Mouse (Mus musculus) heart, embryonic 13.5 days (tissue): Measurements from ENCODE around the gene Ell2. TPM values are rescaled to one million over a fixed set of nuclear protein-coding genes. Genes with fewer than 3 reads are reported as not detected.
A peak's percentile ranks its signal among the peaks of the same experiment; 100 is the strongest.

Experiments used
- ATAC-seq: fragments of 200-750 bp; cut with Nextera tagmentation; 2 replicates; pipeline ENCODE4 v1.8.0; 2017; ENCODE audit warnings: moderate TSS enrichment; ENCODE audit not compliant: insufficient number of reproducible peaks, low FRiP score, low TSS enrichment; ENCODE audit errors: extremely low read depth
- H3K27ac ChIP-seq: fragments of 300-500 bp; sonication (generic); replicated peaks from 2 replicates; pipeline ENCODE4 v1.5.1; 2015; ENCODE audit warnings: moderate library complexity, mild to moderate bottlenecking, inconsistent platforms
- H3K27me3 ChIP-seq: fragments of 300-500 bp; sonication (generic); replicated peaks from 2 replicates; pipeline ENCODE4 v1.6.1; 2015; ENCODE audit warnings: mild to moderate bottlenecking, inconsistent platforms
- H3K36me3 ChIP-seq: fragments of 300-500 bp; sonication (generic); 2 replicates; pipeline ENCODE4 v1.6.1; 2015; ENCODE audit warnings: mild to moderate bottlenecking, inconsistent platforms
- H3K4me1 ChIP-seq: fragments of 300-500 bp; sonication (generic); 2 replicates; pipeline ENCODE4 v1.6.1; 2015; ENCODE audit warnings: inconsistent platforms
- H3K4me2 ChIP-seq: fragments of 300-500 bp; sonication (generic); 2 replicates; pipeline ENCODE4 v1.6.1; 2015; ENCODE audit warnings: inconsistent platforms, mild to moderate bottlenecking, moderate library complexity
- H3K4me3 ChIP-seq: fragments of 300-500 bp; sonication (generic); 2 replicates; pipeline ENCODE4 v1.5.1; 2015; ENCODE audit warnings: moderate library complexity, mild to moderate bottlenecking, inconsistent platforms
- H3K9ac ChIP-seq: fragments of 300-500 bp; sonication (generic); 2 replicates; pipeline ENCODE4 v1.6.1; 2015; ENCODE audit warnings: inconsistent platforms, mild to moderate bottlenecking, moderate library complexity
- H3K9me3 ChIP-seq: fragments of 300-500 bp; sonication (generic); 2 replicates; pipeline ENCODE4 v1.6.1; 2016; ENCODE audit warnings: inconsistent platforms
- WGBS: fragments of 180-500 bp; shearing (Covaris S2); methylation state at CpG from one replicate; pipeline ENCODE4 v1.1.7; 2015; ENCODE audit warnings: mixed read lengths; 5-methylcytosine and 5-hydroxymethylcytosine counted together
- polyA plus RNA-seq: library from polyadenylated mRNA; unstranded; fragments of >200 nt; fragmentation: Nextera tagmentation; extraction: Ambion mirVana; gene quantifications from 2 replicates; pipeline ENCODE4 v1.2.1, GENCODE M21; 2015

Ell2 gene
- polyA plus RNA-seq, 1 experiment from 2014 or later: 4.8 TPM

DNA sequence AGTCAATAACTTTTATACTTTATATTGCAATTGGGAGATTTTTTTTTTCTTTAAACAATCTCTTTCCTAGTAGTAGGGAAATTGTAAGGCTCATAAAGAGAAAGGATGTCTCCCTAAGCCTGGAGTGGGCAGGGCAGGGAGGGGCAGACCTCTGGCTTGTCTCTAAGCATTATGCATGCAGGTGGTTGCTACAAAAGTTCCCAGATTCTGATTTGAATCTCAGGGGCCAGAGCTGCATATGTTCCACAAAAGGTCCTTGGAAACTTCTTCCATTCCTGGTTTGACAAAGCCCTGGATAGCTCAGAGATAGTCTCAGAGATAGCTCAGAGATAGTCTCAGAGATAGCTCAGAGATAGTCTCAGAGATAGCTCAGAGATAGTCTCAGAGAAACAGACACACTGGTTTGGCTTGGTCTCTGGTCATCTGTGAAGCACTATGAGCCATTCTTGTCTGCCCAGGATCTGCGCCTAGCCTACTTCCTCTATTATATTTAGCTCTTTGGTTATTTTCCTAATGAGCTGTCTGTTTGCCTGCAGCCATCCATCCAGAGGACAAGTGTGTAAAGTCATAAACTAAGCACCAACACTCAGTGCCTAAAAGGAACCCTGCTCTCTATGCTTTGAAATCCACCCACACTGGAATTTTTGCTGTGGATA lies 84.1 kb downstream of the Ell2 start:
- Histone ChIP-seq H3K9me3 (no peaks in the 10 kb centered on the region), H3K4me2 (no peak overlapping the region), H3K9ac (no peak overlapping the region), H3K4me1 (peaks cover 4% of the 10 kb centered on the region; the same call in 1 of the 2 replicates), H3K27me3 (no peaks in the 10 kb centered on the region), H3K4me3 (no peak overlapping the region), H3K36me3 (no peaks in the 10 kb centered on the region), H3K27ac (no peak overlapping the region)
- no peak for ATAC-seq
- 53% methylated on average over 1 of the region's 1 CpGs for WGBS

DNA sequence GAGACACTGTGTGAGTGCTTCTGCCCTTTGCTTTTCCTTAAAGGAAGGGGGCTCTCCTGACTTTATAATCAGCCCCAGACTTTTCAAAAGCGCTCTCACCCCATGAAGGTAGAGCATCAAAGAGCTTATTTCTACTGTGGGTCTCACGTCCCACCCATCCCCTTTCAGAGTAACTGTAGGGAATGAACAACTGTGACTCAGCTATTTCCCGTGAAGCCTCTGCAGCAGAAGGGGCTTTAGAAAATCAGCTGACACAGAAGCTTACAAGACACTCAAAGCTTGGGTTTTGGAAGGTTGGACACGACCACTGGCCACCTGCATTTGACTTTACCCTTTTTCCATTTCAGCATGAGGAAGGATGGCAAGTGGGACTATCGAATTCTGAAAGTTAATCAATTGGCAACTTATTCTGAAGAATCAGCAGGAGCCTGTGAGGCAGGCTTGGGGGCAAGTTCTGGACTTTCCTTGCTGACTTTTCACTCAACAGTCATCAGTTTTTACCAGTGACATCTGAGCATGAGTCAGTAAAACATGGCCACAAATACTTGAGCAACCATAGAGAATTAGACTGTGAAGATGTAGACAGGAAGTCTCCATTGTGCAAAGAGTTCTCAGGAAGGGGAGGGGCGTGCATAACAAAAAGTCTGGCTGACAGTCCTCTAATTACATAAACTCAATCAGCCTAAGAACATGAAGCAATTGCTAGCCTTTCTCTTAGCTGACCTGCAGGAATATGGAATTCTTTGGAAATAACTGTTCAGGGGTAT lies 87.5 kb downstream of the Ell2 start:
- no peak overlapping the region for H3K27ac ChIP-seq
- no peak overlapping the region for H3K4me3 ChIP-seq
- H3K4me1 ChIP-seq: peaks cover 8% of the 10 kb centered on the region
- 64% methylated on average over 6 of the region's 6 CpGs for WGBS
- H3K9ac ChIP-seq: no peak overlapping the region
- no peaks in the 10 kb centered on the region for H3K36me3 ChIP-seq
- no peak for ATAC-seq
- no peaks in the 10 kb centered on the region for H3K9me3 ChIP-seq
- no peak overlapping the region for H3K4me2 ChIP-seq
- H3K27me3 ChIP-seq: no peaks in the 10 kb centered on the region

DNA sequence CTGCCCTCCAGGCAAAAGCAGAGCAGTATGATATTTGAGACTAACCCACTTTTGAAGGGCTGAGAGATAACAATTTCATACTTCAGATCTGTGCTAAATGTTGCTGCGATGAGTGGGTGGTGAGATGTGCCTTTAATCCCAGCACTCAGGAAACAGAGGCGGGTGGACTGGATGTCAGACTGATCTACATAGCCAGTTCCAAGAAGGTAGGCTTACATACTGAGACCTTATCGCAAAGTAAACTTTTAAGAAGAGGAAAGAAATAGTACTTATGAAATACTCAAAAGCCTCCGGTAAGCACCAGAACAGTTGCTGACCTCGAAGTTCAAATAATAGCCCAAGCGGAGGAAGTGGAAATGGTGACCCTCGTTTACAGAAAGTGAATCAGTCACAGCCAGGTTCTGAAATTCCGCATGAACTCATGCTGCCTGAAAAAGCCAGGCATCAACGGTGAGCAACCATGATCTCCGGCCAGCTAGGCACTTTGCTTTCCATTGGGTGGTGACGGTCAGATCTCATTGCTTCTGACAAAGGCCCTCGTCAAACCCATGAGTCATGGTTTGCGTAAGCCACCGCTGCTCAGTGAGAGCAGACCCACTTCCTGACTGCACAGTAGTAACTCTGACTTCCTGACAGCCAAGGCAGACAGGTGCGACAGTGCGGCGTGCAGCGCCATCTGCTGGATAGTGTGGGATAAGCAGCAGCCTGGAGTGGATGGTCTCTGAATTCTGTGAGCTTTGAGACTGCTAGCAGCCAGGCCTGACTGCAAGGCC lies 91.0 kb downstream of the Ell2 start:
- Histone ChIP-seq H3K36me3 (no peaks in the 10 kb centered on the region), H3K4me3 (peak overlapping the region; percentile 40), H3K27ac (peak overlapping the region; percentile 65), H3K9ac (peak overlapping the region; percentile 67), H3K4me2 (peak overlapping the region; percentile 64), H3K9me3 (no peaks in the 10 kb centered on the region), H3K4me1 (peaks cover 5% of the 10 kb centered on the region), H3K27me3 (no peaks in the 10 kb centered on the region)
- peak; percentile 87 for ATAC-seq
- WGBS: 16% methylated on average over 18 of the region's 18 CpGs

DNA sequence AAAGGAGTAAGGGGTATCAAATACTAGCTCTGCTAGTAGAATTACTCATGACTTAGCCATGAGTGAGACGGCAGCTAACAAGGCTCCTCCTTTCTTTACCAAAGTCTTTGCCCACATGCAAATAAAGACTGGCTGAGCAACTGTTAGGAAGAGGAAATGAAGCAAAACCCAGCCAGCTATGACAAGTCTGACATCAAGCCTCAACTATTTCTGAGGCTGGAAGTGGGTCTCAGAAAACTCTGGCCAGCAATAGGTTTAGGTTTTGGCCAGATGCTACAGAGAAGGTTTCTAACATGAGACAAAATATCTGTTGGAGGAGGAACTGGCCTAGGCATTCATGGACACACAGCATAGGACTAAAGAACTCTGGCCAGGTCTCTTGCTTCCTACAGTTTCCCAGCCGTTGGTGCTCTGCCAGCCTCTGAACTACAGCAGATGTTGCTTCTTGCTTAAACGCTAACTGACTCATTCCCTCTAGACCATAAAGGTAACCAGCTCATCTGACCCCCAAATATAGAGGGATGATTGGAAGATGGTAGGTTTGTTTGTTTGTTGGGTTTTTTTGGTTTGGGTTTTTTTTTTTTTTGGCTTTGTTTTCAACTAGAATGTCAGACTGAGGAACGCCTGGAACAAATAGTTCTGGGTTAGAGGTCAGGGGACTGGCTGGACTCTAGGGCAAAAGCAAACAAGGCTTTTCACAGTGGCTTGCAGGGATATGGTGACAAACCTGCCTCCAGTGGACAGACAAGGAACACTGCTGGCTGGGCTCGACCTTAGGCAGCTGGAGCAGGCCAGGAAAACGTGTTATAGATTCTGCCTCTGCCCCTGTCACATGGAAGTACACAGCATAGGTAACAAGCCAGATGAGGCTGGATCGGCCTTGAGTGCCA lies 92.1 kb downstream of the Ell2 start:
- Histone ChIP-seq H3K9me3 (no peaks in the 10 kb centered on the region), H3K4me1 (peaks cover 5% of the 10 kb centered on the region)
- WGBS: 69% methylated on average over 7 of the region's 7 CpGs

DNA sequence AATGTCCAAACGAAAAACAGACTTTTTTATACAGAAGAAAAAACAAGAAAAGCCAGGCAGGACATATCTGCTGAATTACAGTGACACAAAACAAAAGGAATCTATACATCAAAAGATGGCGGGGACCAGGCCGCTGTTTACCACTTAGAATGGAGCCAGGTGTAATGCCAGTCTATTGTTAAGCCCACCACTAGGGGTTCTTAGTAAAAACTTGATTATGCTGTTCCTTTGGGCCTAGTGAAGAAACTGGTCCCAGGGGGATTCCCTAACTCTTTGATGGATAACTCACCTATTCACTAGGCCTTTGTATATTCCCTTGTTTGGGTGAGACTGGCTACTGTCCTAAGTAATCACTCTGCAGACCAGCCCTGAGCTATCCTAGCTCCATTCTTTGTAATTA lies 92.9 kb downstream of the Ell2 start:
- Histone ChIP-seq H3K27me3 (no peaks in the 10 kb centered on the region), H3K36me3 (no peaks in the 10 kb centered on the region), H3K27ac (no peak overlapping the region), H3K4me1 (peaks cover 5% of the 10 kb centered on the region), H3K9ac (no peak overlapping the region), H3K4me3 (no peak overlapping the region), H3K9me3 (no peaks in the 10 kb centered on the region), H3K4me2 (no peak overlapping the region)
- 88% methylated on average over 3 of the region's 3 CpGs for WGBS
- ATAC-seq: no peak

More for the DNA sequence above, 92.1 kb downstream of the Ell2 start:
- Histone ChIP-seq H3K4me2 (no peak overlapping the region), H3K27me3 (no peaks in the 10 kb centered on the region), H3K9ac (no peak overlapping the region), H3K36me3 (no peaks in the 10 kb centered on the region), H3K27ac (no peak overlapping the region), H3K4me3 (no peak overlapping the region)
- no peak for ATAC-seq

DNA sequence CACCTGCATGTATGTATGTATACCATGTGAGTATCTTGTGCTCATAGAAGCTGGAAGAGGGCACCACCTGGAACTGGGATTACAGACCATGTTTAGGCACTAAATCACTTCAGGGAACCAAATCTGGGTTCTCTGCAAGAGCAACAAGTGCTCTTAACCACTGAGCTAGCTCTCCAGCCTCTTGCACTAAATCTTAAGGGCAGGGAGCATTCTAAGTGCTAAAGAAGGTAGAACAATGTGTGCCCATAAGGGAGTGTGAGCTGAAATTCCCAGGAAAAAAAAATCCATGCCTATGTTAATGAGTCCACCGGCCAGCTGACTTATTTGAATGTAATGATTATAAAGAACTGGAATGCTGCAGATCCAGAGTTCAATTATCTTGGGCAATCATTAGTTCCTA lies 101.4 kb downstream of the Ell2 start:
- no peaks in the 10 kb centered on the region for H3K9me3 ChIP-seq
- H3K27me3 ChIP-seq: no peaks in the 10 kb centered on the region
- no peak for ATAC-seq
- no peaks in the 10 kb centered on the region for H3K4me1 ChIP-seq
- H3K9ac ChIP-seq: no peak overlapping the region
- 88% methylated on average over 1 of the region's 1 CpGs for WGBS
- no peak overlapping the region for H3K4me2 ChIP-seq
- no peak overlapping the region for H3K27ac ChIP-seq
- H3K4me3 ChIP-seq: no peak overlapping the region
- H3K36me3 ChIP-seq: no peaks in the 10 kb centered on the region

DNA sequence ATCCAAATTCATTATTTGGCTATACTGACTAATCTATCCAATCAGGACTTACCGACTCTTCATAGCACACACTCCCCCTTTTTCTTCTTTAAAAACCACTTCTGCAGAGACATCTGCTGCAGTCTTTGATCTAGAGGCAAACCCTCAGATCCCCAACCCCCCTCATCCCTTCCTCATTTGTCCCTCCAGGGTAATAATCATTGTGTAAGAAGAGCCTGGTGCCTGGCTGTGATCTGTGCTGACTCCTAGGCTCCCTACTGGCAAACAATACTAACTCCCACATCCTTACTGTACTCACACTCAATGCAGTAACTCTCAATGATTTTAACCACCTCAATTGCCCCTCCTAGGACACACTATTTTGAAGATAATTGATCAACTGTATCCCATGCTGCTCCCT lies 103.4 kb downstream of the Ell2 start:
- no peak overlapping the region for H3K4me2 ChIP-seq
- 78% methylated on average over 1 of the region's 1 CpGs for WGBS
- no peak for ATAC-seq
- H3K27me3 ChIP-seq: no peaks in the 10 kb centered on the region
- no peak overlapping the region for H3K4me3 ChIP-seq
- no peaks in the 10 kb centered on the region for H3K9me3 ChIP-seq
- no peaks in the 10 kb centered on the region for H3K4me1 ChIP-seq
- no peak overlapping the region for H3K9ac ChIP-seq
- H3K36me3 ChIP-seq: no peaks in the 10 kb centered on the region
- H3K27ac ChIP-seq: no peak overlapping the region

DNA sequence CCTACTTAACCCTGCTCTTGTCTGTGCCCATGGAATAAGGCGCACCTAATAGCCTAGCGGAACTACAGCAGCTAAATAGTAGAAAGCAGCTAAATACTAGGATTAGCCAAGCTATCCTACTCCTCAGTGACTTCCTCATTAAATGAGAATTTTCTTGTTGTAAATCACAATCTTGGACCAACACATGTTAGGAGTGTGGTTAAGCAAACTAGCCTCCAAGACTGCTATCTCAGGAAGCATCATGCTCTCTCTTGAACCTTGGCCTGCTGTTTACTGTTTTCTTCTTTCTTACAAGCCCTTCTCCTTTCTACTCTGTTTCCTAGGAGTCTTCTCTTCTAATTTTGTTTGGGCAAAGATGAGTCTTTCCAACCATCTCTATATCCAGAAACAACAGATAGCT lies 110.6 kb downstream of the Ell2 start:
- Histone ChIP-seq H3K4me3 (no peak overlapping the region), H3K27ac (no peak overlapping the region), H3K36me3 (no peaks in the 10 kb centered on the region), H3K4me1 (no peaks in the 10 kb centered on the region), H3K9ac (no peak overlapping the region), H3K27me3 (no peaks in the 10 kb centered on the region), H3K4me2 (no peak overlapping the region), H3K9me3 (no peaks in the 10 kb centered on the region)
- 93% methylated on average over 2 of the region's 2 CpGs for WGBS
- ATAC-seq: no peak

DNA sequence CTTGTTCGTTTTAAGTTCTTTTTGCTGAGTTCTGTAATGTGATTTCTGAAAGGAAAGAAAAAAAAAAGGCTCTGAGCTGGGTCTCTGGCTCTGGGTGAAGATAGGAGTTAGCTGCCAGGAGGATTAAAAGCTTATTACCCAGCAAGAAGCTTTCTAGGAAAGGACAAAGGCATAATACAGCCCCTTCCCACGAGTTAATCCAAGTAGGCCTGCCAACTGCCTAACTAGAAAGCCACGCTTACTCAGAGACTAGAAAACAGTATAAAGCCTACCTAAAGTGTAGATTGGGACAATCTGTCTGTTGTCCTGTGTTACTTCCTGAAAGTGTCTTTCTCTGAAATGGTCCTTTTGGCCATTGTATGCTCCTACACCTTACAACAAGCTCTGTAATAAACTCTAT lies 111.9 kb downstream of the Ell2 start:
- no peak for ATAC-seq
- Histone ChIP-seq H3K4me2 (no peak overlapping the region), H3K9me3 (no peaks in the 10 kb centered on the region), H3K27me3 (no peaks in the 10 kb centered on the region), H3K4me1 (no peaks in the 10 kb centered on the region), H3K27ac (no peak overlapping the region), H3K36me3 (no peaks in the 10 kb centered on the region), H3K4me3 (no peak overlapping the region), H3K9ac (no peak overlapping the region)
- WGBS: 44% methylated on average over 3 of the region's 3 CpGs

DNA sequence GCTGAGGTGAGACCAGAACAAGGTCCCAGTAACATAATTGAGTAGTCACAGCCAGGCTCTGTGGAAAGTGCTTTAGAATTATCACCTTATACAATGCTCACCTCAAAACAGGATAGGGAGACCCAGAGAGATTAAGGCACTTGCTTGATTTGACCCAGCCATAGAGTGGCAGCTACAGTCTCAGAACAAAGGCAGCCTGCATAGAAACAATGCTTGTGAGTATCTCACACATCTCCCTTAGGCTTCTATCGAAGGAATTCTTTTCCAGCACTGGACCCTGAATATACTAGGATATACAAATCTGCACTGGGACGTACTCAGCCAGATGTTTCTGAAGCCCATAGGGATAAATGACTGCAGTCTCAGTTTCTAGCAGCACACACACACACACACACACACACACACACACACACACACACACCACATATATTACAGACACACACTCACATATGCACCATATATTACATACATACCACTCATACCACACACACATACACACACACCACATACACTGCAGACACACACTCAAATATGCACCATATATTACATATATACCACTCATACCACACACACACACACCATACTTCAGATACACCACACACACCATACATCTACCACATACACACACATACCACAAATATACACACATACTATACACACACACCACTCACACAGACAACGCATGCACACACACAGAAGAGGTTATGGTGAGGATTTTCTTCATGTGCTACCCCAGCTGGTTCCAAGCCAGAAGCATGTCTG lies 112.6 kb downstream of the Ell2 start:
- H3K36me3 ChIP-seq: no peaks in the 10 kb centered on the region
- H3K27ac ChIP-seq: no peak overlapping the region
- H3K4me3 ChIP-seq: no peak overlapping the region
- 65% methylated on average over 3 of the region's 3 CpGs for WGBS
- no peak for ATAC-seq
- no peaks in the 10 kb centered on the region for H3K4me1 ChIP-seq
- no peak overlapping the region for H3K9ac ChIP-seq
- no peak overlapping the region for H3K4me2 ChIP-seq
- H3K9me3 ChIP-seq: no peaks in the 10 kb centered on the region
- no peaks in the 10 kb centered on the region for H3K27me3 ChIP-seq
